Mouse (Mus musculus): ENCODE data around the gene Prrc2b.
A peak's percentile ranks its signal among the peaks of the same experiment; 100 is the strongest.

The Prrc2b gene

DNA sequence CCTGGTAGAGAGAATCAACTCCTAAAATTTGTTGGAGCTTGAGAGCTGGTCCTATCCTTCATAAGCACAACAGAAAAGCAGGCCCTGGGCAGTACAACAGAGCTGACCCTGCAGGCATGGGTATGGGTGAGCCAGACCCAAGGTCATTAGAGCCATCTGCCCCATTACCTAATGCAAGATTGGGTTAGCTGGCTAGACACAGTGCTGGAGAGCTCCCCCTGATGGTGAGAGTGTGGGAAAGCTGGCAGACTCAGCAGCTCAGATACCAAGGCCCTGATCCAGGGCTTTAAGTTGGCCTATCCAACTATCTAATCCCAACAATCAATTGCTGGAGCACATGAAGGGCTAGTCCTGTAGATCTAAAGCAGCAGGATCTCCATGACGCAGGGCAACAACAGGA lies 131.8 kb downstream of the Prrc2b start:
- DNase-seq (ENCODE audit: low spot score in 2 of 2): peak; percentile 31 to 56

DNA sequence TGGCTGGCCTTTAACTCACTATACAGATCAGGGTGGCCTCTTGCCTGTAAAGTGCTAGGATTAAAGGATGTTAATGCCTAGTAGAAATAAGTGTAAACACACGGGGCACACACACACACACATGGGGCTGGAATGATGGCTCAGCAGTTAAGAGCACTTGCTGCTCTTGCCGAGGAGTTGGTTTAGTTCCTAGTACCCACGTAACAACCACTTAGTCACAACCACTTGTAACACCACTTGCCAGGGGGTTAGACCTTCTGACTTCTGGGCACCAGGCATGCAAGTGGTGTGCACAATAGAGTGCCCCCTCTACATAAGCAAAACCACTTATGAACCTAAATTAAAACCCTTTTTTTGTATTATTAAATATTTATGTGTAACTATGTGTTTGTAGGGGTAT lies 133.1 kb downstream of the Prrc2b start:
- no peak for DNase-seq (ENCODE audit: low spot score in 2 of 2)
